Mouse (Mus musculus): ENCODE data around the gene Tmem141. TPM values are rescaled to one million over a fixed set of nuclear protein-coding genes. Genes with fewer than 3 reads are reported as not detected.

Tmem141 gene
- total RNA-seq, 2 experiments from 2014 or later = 21.6 to 22.3 TPM

DNA sequence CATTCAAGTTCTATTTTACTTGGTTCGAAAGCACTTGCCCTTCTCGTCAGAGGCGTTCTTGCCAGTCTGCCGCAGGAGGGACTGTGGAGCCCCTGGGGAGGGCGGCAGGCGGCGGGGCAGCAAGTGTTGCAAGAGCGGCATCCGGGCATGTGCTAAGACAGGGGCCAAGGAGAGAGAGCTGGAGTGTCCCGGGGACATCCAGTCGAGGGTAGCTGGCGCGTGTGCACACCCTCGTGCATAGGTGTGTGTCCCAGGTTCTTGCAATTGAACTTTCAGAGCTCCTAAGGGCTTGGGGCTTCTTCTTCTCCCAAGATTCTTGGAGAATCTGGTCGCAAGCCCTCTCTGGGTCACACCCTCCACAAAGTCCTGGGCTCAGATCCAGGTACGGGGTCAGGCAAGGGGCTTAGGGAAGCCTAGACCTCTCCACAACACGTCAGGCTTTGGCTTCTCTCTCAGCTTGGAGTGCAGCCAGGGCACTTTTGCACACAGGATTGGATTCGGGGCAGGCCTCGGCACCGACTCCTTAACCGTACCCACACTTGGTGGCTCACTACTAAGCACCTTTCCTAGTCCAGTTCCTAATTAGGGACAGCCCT, 46.3 kb downstream of the Tmem141 start:
- peak overlapping the region; percentile 55 for H3K4me3 ChIP-seq
- intact Hi-C loops (cut with DNase I) = no loop called here
- peak overlapping the region; percentile 97 for H3K27ac ChIP-seq
- no peak for TF ChIP-seq CTCF (IDR thresholded peaks at IDR 0.05)
- peak; percentile 33 to 57 for DNase-seq (ENCODE audit: extremely low spot score in 1 of 2, low spot score in 2 of 2)

DNA sequence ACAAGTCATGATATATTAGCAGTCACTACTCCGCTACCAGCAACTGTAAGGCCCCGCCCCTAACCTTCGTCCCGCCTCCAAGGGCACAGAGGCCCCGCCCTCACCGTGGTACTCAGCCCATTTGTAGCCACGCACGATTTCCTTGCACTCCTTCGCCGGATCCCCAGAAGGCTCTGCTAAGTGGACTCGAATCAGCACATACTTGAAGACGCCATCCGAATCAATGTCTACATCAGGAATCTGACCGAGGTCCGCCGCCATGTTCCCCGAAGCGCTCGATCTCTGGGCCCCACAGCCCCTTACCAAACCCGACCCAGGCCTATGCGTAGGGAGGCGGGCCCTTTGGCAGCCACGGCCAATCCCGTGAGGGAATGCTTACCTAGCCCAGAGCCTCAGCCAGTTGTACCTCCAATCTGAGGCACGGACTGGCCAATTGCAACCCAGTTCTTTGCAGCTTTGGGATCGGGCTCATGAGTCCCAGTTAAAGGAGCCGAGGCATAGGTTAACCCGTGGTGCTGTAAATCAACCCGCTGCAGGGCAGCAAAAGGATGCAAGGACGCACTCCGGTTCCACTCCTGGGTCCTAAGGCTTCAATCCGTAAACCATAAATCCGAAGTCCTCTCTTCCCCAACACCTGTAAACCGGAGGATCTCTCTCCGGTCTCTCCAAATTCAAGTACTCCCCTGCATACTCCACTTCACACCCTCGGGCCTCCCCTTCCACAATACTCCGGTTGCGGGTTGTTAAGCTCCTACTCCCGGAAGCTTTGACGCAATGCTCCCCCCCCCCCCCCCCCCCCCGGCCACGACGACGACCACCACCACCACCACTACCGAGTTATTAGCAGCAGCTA, 47.0 kb downstream of the Tmem141 start, which contains the start of the genes Mamdc4 and Phpt1:
Mamdc4 (minus strand) TSS at position 267 of the 853 bp plus-strand sequence.
Phpt1 (minus strand) TSS at position 646 of the 853 bp plus-strand sequence.
- intact Hi-C loops (cut with DNase I) = no loop called here
- DNase-seq (ENCODE audit: extremely low spot score in 1 of 2, low spot score in 2 of 2) = peak; percentile 92 to 94
- Histone ChIP-seq H3K4me3 (peak within 1 kb of the TSS; percentile 55), H3K27ac (peak within 1 kb of the TSS; percentile 97)
- no peak for TF ChIP-seq CTCF (IDR thresholded peaks at IDR 0.05)

DNA sequence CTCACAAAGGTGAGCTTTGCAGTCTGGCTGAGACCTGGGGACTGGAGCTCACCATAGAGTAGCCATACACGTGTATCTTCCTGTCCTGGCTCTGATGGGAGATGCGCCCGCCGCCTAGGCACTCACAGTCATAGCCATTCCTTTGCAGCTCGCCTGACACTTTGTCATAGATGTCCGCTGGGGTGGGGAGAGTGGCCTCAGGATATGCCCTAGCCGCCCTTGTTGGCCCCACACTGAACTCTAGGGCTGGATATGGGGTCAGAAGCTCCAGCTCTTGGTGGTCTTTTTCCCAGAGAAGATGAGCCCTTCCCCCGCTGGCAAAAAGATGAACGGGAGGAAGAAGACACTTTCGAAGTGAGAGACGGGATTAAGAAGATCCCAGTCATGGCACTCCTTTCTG, 47.7 kb downstream of the Tmem141 start:
- peak overlapping the region; percentile 55 for H3K4me3 ChIP-seq
- peak overlapping the region; percentile 97 for H3K27ac ChIP-seq
- TF ChIP-seq CTCF (IDR thresholded peaks at IDR 0.05) = no peak
- intact Hi-C loops (cut with DNase I) = no loop called here
- DNase-seq (ENCODE audit: extremely low spot score in 1 of 2, low spot score in 2 of 2) = peak in 1 of 2 experiments; percentile 19

DNA sequence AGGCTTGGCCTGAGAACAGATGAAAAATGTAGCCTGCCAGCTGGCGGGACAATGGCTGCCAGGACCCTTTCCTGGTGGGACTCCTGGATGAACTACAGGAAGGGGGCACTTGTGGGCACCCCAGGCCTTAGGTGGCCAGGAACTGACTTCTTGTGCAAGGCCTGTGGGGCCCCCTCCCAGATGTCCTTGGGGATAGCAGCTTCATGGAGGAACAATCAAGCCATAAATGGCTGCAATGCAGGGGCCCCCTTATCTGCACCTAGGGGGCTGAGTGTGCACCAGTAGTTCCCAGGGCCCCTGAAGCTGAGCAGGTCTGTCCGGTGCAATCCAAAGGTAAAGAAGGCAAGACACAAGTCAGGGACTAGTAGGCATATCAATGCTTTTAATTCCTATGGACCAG, 48.7 kb downstream of the Tmem141 start:
- DNase-seq (ENCODE audit: extremely low spot score in 1 of 2, low spot score in 2 of 2) = peak in 1 of 2 experiments; percentile 9
- Histone ChIP-seq H3K4me3 (no peak overlapping the region), H3K27ac (no peak overlapping the region)
- intact Hi-C loops (cut with DNase I) = no loop called here
- TF ChIP-seq CTCF (IDR thresholded peaks at IDR 0.05) = no peak

DNA sequence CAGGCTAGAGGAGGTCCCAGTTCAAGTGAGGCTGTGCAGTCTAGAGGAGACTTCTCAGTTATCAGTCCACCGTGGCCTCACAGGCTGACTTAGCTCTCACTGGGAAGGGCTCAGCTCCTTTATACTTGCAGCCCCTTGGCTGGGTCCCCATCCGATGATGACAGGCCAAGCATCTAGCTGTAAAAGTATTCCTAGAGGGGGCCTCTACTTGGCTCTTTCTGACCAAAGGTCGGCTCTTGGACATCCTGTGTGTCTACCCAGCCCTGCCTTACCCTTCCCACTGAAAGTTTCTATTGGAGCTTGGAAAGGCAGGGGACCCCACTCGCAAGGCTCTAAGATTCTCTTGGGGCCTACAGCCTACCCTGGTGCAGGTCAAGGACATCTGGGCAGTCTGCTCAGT, 50.6 kb downstream of the Tmem141 start:
- no peak for TF ChIP-seq CTCF (IDR thresholded peaks at IDR 0.05)
- no peak overlapping the region for H3K27ac ChIP-seq
- H3K4me3 ChIP-seq = no peak overlapping the region
- intact Hi-C loops (cut with DNase I) = no loop called here
- no peak for DNase-seq (ENCODE audit: extremely low spot score in 1 of 2, low spot score in 2 of 2)

Other genes with a start within 250 kb of the Tmem141 start
- 1 to 10 TPM; 2.1 to 2.7 TPM for gene Sapcd2, start 249.7 kb downstream of the Tmem141 start, total RNA-seq (2021)
- 10 to 100 TPM; 11.5 to 13.1 TPM for gene Entpd2, start 226.1 kb downstream of the Tmem141 start, total RNA-seq (2021)
- 100 to 1,000 TPM; 337 to 366 TPM for gene Npdc1, start 222.7 kb downstream of the Tmem141 start, total RNA-seq (2021)
- gene Fut7, start 198.7 kb downstream of the Tmem141 start, total RNA-seq (2021) = under 1 TPM in 1 of 2 experiments, not detected in 1; 0.43 TPM
- gene Abca2, start 193.3 kb downstream of the Tmem141 start, total RNA-seq (2021) = 100 to 1,000 TPM; 160 to 168 TPM
- not detected for gene Clic3, start 165.2 kb downstream of the Tmem141 start, total RNA-seq (2021)
- 10 to 100 TPM; 65.9 to 75.3 TPM for gene Paxx, start 160.9 kb downstream of the Tmem141 start, total RNA-seq (2021)
- gene Ptgds, start 152.0 kb downstream of the Tmem141 start, total RNA-seq (2021) = 1,000 to 10,000 TPM; 1,632 to 2,529 TPM
- not detected for gene Lcn12, start 128.1 kb downstream of the Tmem141 start, total RNA-seq (2021)
- gene Fbxw5, start 121.3 kb downstream of the Tmem141 start, total RNA-seq (2021) = 100 to 1,000 TPM; 120 to 122 TPM
- 1 to 10 TPM; 1.4 to 1.5 TPM for gene C8g, start 120.3 kb downstream of the Tmem141 start, total RNA-seq (2021)
- gene Traf2, start 75.1 kb downstream of the Tmem141 start, total RNA-seq (2021) = 10 to 100 TPM; 10.4 to 11.0 TPM
- 100 to 1,000 TPM; 190 to 202 TPM for gene Edf1, start 64.2 kb downstream of the Tmem141 start, total RNA-seq (2021)
- 1 to 10 TPM; 1.8 to 2.6 TPM for gene Mamdc4, start 47.2 kb downstream of the Tmem141 start, total RNA-seq (2021)
- 10 to 100 TPM; 64.0 to 70.5 TPM for gene Phpt1, start 46.8 kb downstream of the Tmem141 start, total RNA-seq (2021)
- gene Ajm1, start 40.2 kb downstream of the Tmem141 start, total RNA-seq (2021) = 100 to 1,000 TPM; 102 to 104 TPM
- gene Rabl6, start 13.5 kb downstream of the Tmem141 start, total RNA-seq (2021) = 100 to 1,000 TPM; 157 to 163 TPM
- gene Ccdc183, start 4.3 kb downstream of the Tmem141 start, total RNA-seq (2021) = not detected
- under 1 TPM; 0.25 to 0.70 TPM for gene Fcna, start 6.0 kb upstream of the Tmem141 start, total RNA-seq (2021)
- gene Lcn8, start 31.1 kb upstream of the Tmem141 start, total RNA-seq (2021) = not detected
- not detected for gene Lcn5, start 35.9 kb upstream of the Tmem141 start, total RNA-seq (2021)
- not detected for gene Lcn6, start 54.8 kb upstream of the Tmem141 start, total RNA-seq (2021)
- not detected for gene Lcn10, start 60.7 kb upstream of the Tmem141 start, total RNA-seq (2021)
- gene Obp2a, start 78.0 kb upstream of the Tmem141 start, total RNA-seq (2021) = not detected
- gene Bmyc, start 84.7 kb upstream of the Tmem141 start, total RNA-seq (2021) = 10 to 100 TPM; 82.6 to 89.9 TPM
- under 1 TPM in 1 of 2 experiments, not detected in 1; 0.50 TPM for gene Obp2b, start 115.0 kb upstream of the Tmem141 start, total RNA-seq (2021)
- gene Lcn3, start 143.6 kb upstream of the Tmem141 start, total RNA-seq (2021) = not detected
- not detected for gene Lcn11, start 155.0 kb upstream of the Tmem141 start, total RNA-seq (2021)
- not detected for gene Gm13539, start 160.3 kb upstream of the Tmem141 start, total RNA-seq (2021)
- gene Glt6d1, start 193.8 kb upstream of the Tmem141 start, total RNA-seq (2021) = not detected
- gene Lcn9, start 201.1 kb upstream of the Tmem141 start, total RNA-seq (2021) = not detected
- gene Sohlh1, start 225.2 kb upstream of the Tmem141 start, total RNA-seq (2021) = not detected
- 100 to 1,000 TPM; 127 to 142 TPM for gene Kcnt1, start 241.7 kb upstream of the Tmem141 start, total RNA-seq (2021)